Comparison of ENCODE assay signal across 9 mouse cellular contexts in genomic region chr19:58861174-58861760, GRCm38 (mm10).
A peak's percentile ranks its signal among the peaks of the same experiment; 100 is the strongest.
DNase-seq lines count a peak whose midpoint lies in the region; ATAC-seq and TF ChIP-seq lines count a peak whose summit lies in the region.
"Had no signal": no experiment of that assay in that cellular context is flagged by ENCODE, and none has a peak within 500 bp of the region (broad histone marks: within the 10 kb centered on the region; RNA-seq: fewer than 3 reads in every experiment).

No protein-coding gene starts in this region.

- H3K9me3 ChIP-seq in forebrain, embryonic 14.5 days (replicated peaks; ENCODE audit: control insufficient read depth, low read length), result no peaks in the 10 kb centered on the region
- H3K9me3 ChIP-seq in limb, embryonic 10.5 days (replicated peaks), result no peaks in the 10 kb centered on the region
- H3K9me3 ChIP-seq in neural tube, embryonic 14.5 days (ENCODE audit: control insufficient read depth, low read length), result no peaks in the 10 kb centered on the region

- H3K9ac ChIP-seq in liver, adult 2 months (ENCODE audit: low read depth, low read length), result no peak overlapping the region
- H3K9ac ChIP-seq in forebrain, embryonic 14.5 days (ENCODE audit: low read length), result peak overlapping the region; percentile 68
- H3K9ac ChIP-seq in neural tube, embryonic 14.5 days (replicated peaks; ENCODE audit: low read depth, low read length), result peak overlapping the region; percentile 72

- ATAC-seq in forebrain, embryonic 14.5 days, result no peak
- ATAC-seq in neural tube, embryonic 14.5 days (ENCODE audit: low read depth), result peak; percentile 10; the same call in 1 of the 2 replicates

- peaks cover 6% of the 10 kb centered on the region for H3K4me1 ChIP-seq in liver, adult 2 months (ENCODE audit: control insufficient read depth, insufficient read depth, low read length)
- H3K4me1 ChIP-seq in forebrain, embryonic 14.5 days (ENCODE audit: control insufficient read depth, insufficient read depth, low read length), result 0 out of 2 replicates have a peak, but pooled peaks cover 11% of the 10 kb centered on the region
- peaks cover 31% of the 10 kb centered on the region for H3K4me1 ChIP-seq in limb, embryonic 10.5 days
- peaks cover 9% of the 10 kb centered on the region; the same call in 1 of the 2 replicates for H3K4me1 ChIP-seq in neural tube, embryonic 14.5 days (ENCODE audit: control insufficient read depth, insufficient read depth, low read length)

- no peak for DNase-seq in liver, adult 2 months (ENCODE audit: extremely low read depth, low read depth, low spot score)
- DNase-seq in liver, result no peak
- DNase-seq in forebrain, embryonic 14.5 days (ENCODE audit: low spot score), result no peak
- no peak for DNase-seq in limb, embryonic 10.5 days (ENCODE audit: low spot score)
- DNase-seq in thymus, postnatal 10 days (ENCODE audit: low spot score in 2 of 2), result no peak
- DNase-seq in left cerebral cortex, postnatal 4 days, result no peak
- DNase-seq in adrenal gland, adult 8-10 months, result no peak

- no peaks in the 10 kb centered on the region for H3K27me3 ChIP-seq in liver, adult 2 months (ENCODE audit: control insufficient read depth, insufficient read depth, low read length)
- 0 out of 2 replicates have a peak, but pooled peaks cover 4% of the 10 kb centered on the region for H3K27me3 ChIP-seq in forebrain, embryonic 14.5 days (replicated peaks; ENCODE audit: control insufficient read depth, insufficient read depth, low read length)
- peaks cover 37% of the 10 kb centered on the region for H3K27me3 ChIP-seq in limb, embryonic 10.5 days (ENCODE audit: low read depth, poor library complexity, severe bottlenecking)
- H3K27me3 ChIP-seq in neural tube, embryonic 14.5 days (ENCODE audit: control insufficient read depth, insufficient read depth, low read length), result 0 out of 2 replicates have a peak, but pooled peaks cover 2% of the 10 kb centered on the region

- intact Hi-C loops in left cerebral cortex, postnatal 4 days (cut with DNase I), result no loop called here

- no peaks in the 10 kb centered on the region for H3K36me3 ChIP-seq in liver, adult 2 months (ENCODE audit: control insufficient read depth, insufficient read depth, low read length)
- no peaks in the 10 kb centered on the region for H3K36me3 ChIP-seq in forebrain, embryonic 14.5 days (ENCODE audit: control insufficient read depth, insufficient read depth, low read length)
- no peaks in the 10 kb centered on the region for H3K36me3 ChIP-seq in limb, embryonic 10.5 days
- H3K36me3 ChIP-seq in neural tube, embryonic 14.5 days (ENCODE audit: control insufficient read depth, insufficient read depth, low read length), result no peaks in the 10 kb centered on the region

- no peak for TF ChIP-seq POLR2A in liver, adult 2 months (IDR thresholded peaks at IDR 0.05; ENCODE audit: extremely low read depth, insufficient read depth, low read length)

- 45% methylated on average over 12 of the region's 12 CpGs for WGBS in liver, adult 2 months
- 25% methylated on average over 12 of the region's 12 CpGs for WGBS in forebrain, embryonic 14.5 days
- 23% methylated on average over 12 of the region's 12 CpGs for WGBS in limb, embryonic 10.5 days
- 13% methylated on average over 12 of the region's 12 CpGs for WGBS in neural tube, embryonic 14.5 days

- no peak for TF ChIP-seq CTCF in liver, adult 2 months (IDR thresholded peaks at IDR 0.05; ENCODE audit: low read depth, low read length)

- H3K79me2 ChIP-seq in liver, adult 2 months (ENCODE audit: control insufficient read depth, insufficient read depth, low read length), result no peaks in the 10 kb centered on the region

- peak overlapping the region; percentile 90 for H3K4me2 ChIP-seq in forebrain, embryonic 14.5 days (ENCODE audit: low read length)
- peak overlapping the region; percentile 79 for H3K4me2 ChIP-seq in neural tube, embryonic 14.5 days (ENCODE audit: low read depth, low read length)

- H3K4me3 ChIP-seq in liver, adult 2 months (ENCODE audit: insufficient read depth, low read depth, low read length), result peak overlapping the region; percentile 62; the same call in 1 of the 2 replicates
- peak overlapping the region; percentile 56 for H3K4me3 ChIP-seq in forebrain, embryonic 14.5 days (ENCODE audit: low read depth, low read length)
- H3K4me3 ChIP-seq in limb, embryonic 10.5 days, result peak overlapping the region; percentile 67
- H3K4me3 ChIP-seq in neural tube, embryonic 14.5 days (ENCODE audit: low read depth, low read length), result peak overlapping the region; percentile 53

- H3K27ac ChIP-seq in liver, adult 2 months (replicated peaks; ENCODE audit: insufficient read depth, low read depth, low read length), result no peak overlapping the region
- no peak overlapping the region for H3K27ac ChIP-seq in forebrain, embryonic 14.5 days (ENCODE audit: low read depth, low read length)
- H3K27ac ChIP-seq in limb, embryonic 10.5 days, result peak overlapping the region; percentile 65; the same call in 1 of the 2 replicates
- H3K27ac ChIP-seq in neural tube, embryonic 14.5 days (ENCODE audit: low read depth, low read length), result peak overlapping the region; percentile 80
- H3K27ac ChIP-seq: macrophage had no signal

Comparison
In these comparisons a context has a peak if more than half of its experiments do, and no peak if none do; other contexts are left out.
1. H3K27ac ChIP-seq: peak in limb, embryonic 10.5 days (single experiment) and neural tube, embryonic 14.5 days (single experiment); none in liver, adult 2 months (single experiment) and forebrain, embryonic 14.5 days (single experiment).
2. Peak in every context shown above with its lines, with median percentiles within 50 percentile points of each other: H3K4me3 ChIP-seq.